Mouse (Mus musculus) mouse trophoblast stem cell (cell line): ENCODE measurements around the gene Grk6.

ENCODE experiments used
- in situ Hi-C, 2 experiments: fragments of 300-500 bp; cut with MseI, MboI; formaldehyde crosslinking; loops; 2 replicates in 1 of 2; 3 replicates in 1 of 2; pipeline ENCODE4 v1.15.1; 2025

The Grk6 gene

GRCm38 (mm10) chr13:55444937-55445315 lies at the start of gene Grk6:
Gene Grk6 (plus strand): TSS chr13:55445072.
- in situ Hi-C loops = no loop called here

GRCm38 (mm10) chr13:55398088-55398487 lies 46.8 kb upstream of the Grk6 start, which contains the start of gene Slc34a1:
Gene Slc34a1 (plus strand): TSS chr13:55398187.
- in situ Hi-C loops = no loop called here

GRCm38 (mm10) chr13:55399300-55400038 lies 45.4 kb upstream of the Grk6 start:
- in situ Hi-C loops = no loop called here

GRCm38 (mm10) chr13:55400039-55400346 lies 44.9 kb upstream of the Grk6 start:
- in situ Hi-C loops = no loop called here

- in situ Hi-C loops = no loop called here
These were observed 41.6 kb upstream of the Grk6 start for GRCm38 (mm10) chr13:55403266-55403665.

GRCm38 (mm10) chr13:55403935-55404852 lies 40.7 kb upstream of the Grk6 start:
- in situ Hi-C loops = no loop called here

- in situ Hi-C loops = loop anchor here in 1 of 2 experiments (5.0 kb wide), 1 partner anchor 62 kb away; no protein-coding TSS in a partner anchor
These were observed 39.8 kb upstream of the Grk6 start for GRCm38 (mm10) chr13:55404853-55405782.

GRCm38 (mm10) chr13:55405783-55406390 lies 39.0 kb upstream of the Grk6 start:
- in situ Hi-C loops = loop anchor here in 1 of 2 experiments (5.0 kb wide), 1 partner anchor 61 kb away; no protein-coding TSS in a partner anchor

- in situ Hi-C loops = loop anchor here in 1 of 2 experiments (5.0 kb wide), 1 partner anchor 60 kb away; no protein-coding TSS in a partner anchor
These were observed 37.5 kb upstream of the Grk6 start for GRCm38 (mm10) chr13:55407341-55407740.

GRCm38 (mm10) chr13:55408546-55409120 lies 36.2 kb upstream of the Grk6 start:
- in situ Hi-C loops = loop anchor here in 1 of 2 experiments (5.0 kb wide), 1 partner anchor 59 kb away; no protein-coding TSS in a partner anchor

- in situ Hi-C loops = no loop called here
These were observed 33.0 kb upstream of the Grk6 start for GRCm38 (mm10) chr13:55411826-55412225.

GRCm38 (mm10) chr13:55412643-55413307 lies 32.1 kb upstream of the Grk6 start:
- in situ Hi-C loops = no loop called here

GRCm38 (mm10) chr13:55413333-55413732 lies 31.5 kb upstream of the Grk6 start:
- in situ Hi-C loops = no loop called here

GRCm38 (mm10) chr13:55414743-55415380 lies 30.0 kb upstream of the Grk6 start, which contains the start of gene Pfn3:
Gene Pfn3 (minus strand): TSS chr13:55415232.
- in situ Hi-C loops = loop anchor here in 1 of 2 experiments (5.0 kb wide), 1 partner anchor 52 kb away; no protein-coding TSS in a partner anchor

GRCm38 (mm10) chr13:55418004-55418403 lies 26.9 kb upstream of the Grk6 start:
- in situ Hi-C loops = loop anchor here in 1 of 2 experiments (5.0 kb wide), 1 partner anchor 49 kb away; no protein-coding TSS in a partner anchor

GRCm38 (mm10) chr13:55419142-55419541 lies 25.7 kb upstream of the Grk6 start:
- in situ Hi-C loops = loop anchor here in 1 of 2 experiments (5.0 kb wide), 1 partner anchor 48 kb away; no protein-coding TSS in a partner anchor

- in situ Hi-C loops = no loop called here
These were observed 24.6 kb upstream of the Grk6 start for GRCm38 (mm10) chr13:55420018-55420932.
